Mouse (Mus musculus) limb, embryonic 14.5 days (tissue): ENCODE measurements around the gene Runx1. TPM values are rescaled to one million over a fixed set of nuclear protein-coding genes. Genes with fewer than 3 reads are reported as not detected.

Source experiments
- ATAC-seq: fragments of 200-750 bp; cut with Nextera tagmentation; 2 replicates; pipeline ENCODE4 v1.8.0; 2017; ENCODE audit warnings: low read depth, moderate number of reproducible peaks, moderate TSS enrichment; ENCODE audit not compliant: low FRiP score
- DNase-seq: peaks from one replicate; pipeline ENCODE4 v3.0.0-alpha.2; 2015; ENCODE audit warnings: low spot score
- H3K27ac ChIP-seq: fragments of 300-500 bp; sonication (generic); replicated peaks from 2 replicates; pipeline ENCODE4 v1.5.1; 2014; ENCODE audit warnings: low read depth, mild to moderate bottlenecking, low read length, moderate library complexity, mixed read lengths
- H3K27me3 ChIP-seq: fragments of 300-500 bp; sonication (generic); 2 replicates; pipeline ENCODE4 v1.6.1; 2014; ENCODE audit warnings: low read length, mixed read lengths; ENCODE audit not compliant: control insufficient read depth, insufficient read depth
- H3K36me3 ChIP-seq: fragments of 300-500 bp; sonication (generic); 2 replicates; pipeline ENCODE4 v1.6.1; 2014; ENCODE audit warnings: mild to moderate bottlenecking, low read length, moderate library complexity, mixed read lengths; ENCODE audit not compliant: control insufficient read depth, insufficient read depth
- H3K4me1 ChIP-seq: fragments of 300-500 bp; sonication (generic); 2 replicates; pipeline ENCODE4 v1.6.1; 2014; ENCODE audit warnings: antibody characterized with exemption, low read length, mixed read lengths; ENCODE audit not compliant: control insufficient read depth, insufficient read depth
- H3K4me2 ChIP-seq: fragments of 300-500 bp; sonication (generic); replicated peaks from 2 replicates; pipeline ENCODE4 v1.6.1; 2014; ENCODE audit warnings: low read depth, mild to moderate bottlenecking, low read length, moderate library complexity; ENCODE audit not compliant: severe bottlenecking
- H3K4me3 ChIP-seq: fragments of 300-500 bp; sonication (generic); replicated peaks from 2 replicates; pipeline ENCODE4 v1.5.1; 2014; ENCODE audit warnings: low read length
- H3K9ac ChIP-seq: fragments of 300-500 bp; sonication (generic); 2 replicates; pipeline ENCODE4 v1.6.1; 2014; ENCODE audit warnings: mild to moderate bottlenecking, low read depth, low read length, moderate library complexity; ENCODE audit not compliant: severe bottlenecking
- H3K9me3 ChIP-seq: fragments of 300-500 bp; sonication (generic); 2 replicates; pipeline ENCODE4 v1.6.1; 2016; ENCODE audit warnings: low read length; ENCODE audit not compliant: control insufficient read depth
- POLR2A ChIP-seq: fragments of 200-500 bp; IDR thresholded peaks from 2 replicates; pipeline ENCODE4 v1.8.0; 2012; ENCODE audit warnings: inconsistent platforms, mild to moderate bottlenecking, moderate library complexity, borderline replicate concordance; ENCODE audit not compliant: insufficient read depth, insufficient read length; ENCODE audit errors: extremely low read depth
- WGBS: fragments of 180-500 bp; shearing (Covaris S2); extraction: QIAGEN DNeasy Blood & Tissue Kit; methylation state at CpG from one replicate; pipeline ENCODE4 v1.1.7; 2014; 5-methylcytosine and 5-hydroxymethylcytosine counted together
- polyA plus RNA-seq, 2 experiments: library from polyadenylated mRNA; depleted of rRNA in 1 of 2; stranded (reverse) in 1 of 2; unstranded in 1 of 2; fragments of >200 nt; fragmentation: Nextera tagmentation in 1 of 2; extraction: Ambion mirVana in 1 of 2; gene quantifications; 2 replicates each; pipeline versions ENCODE4 v1.2.1 to v1.2.3; 2012 to 2014

The Runx1 gene
- polyA plus RNA-seq, 2 experiments = 5.2 to 5.5 TPM

- Histone ChIP-seq H3K4me2 (no peak overlapping the region), H3K9me3 (no peaks in the 10 kb centered on the region), H3K36me3 (no peaks in the 10 kb centered on the region), H3K4me1 (0 out of 2 replicates have a peak, but pooled peaks cover 4% of the 10 kb centered on the region), H3K27ac (no peak overlapping the region), H3K27me3 (no peaks in the 10 kb centered on the region), H3K9ac (no peak overlapping the region), H3K4me3 (no peak overlapping the region)
- WGBS = 77% methylated on average over 2 of the region's 2 CpGs
- TF ChIP-seq POLR2A = no peak
- ATAC-seq (no peak), DNase-seq (no peak)
Measured at GRCm38 (mm10) chr16:92815195-92815527, 10.8 kb downstream of the Runx1 start.

GRCm38 (mm10) chr16:92814366-92815194 lies 11.4 kb downstream of the Runx1 start:
- no peak for TF ChIP-seq POLR2A
- no peaks in the 10 kb centered on the region for H3K27me3 ChIP-seq
- no peak for DNase-seq
- no peak overlapping the region for H3K4me3 ChIP-seq
- no peak overlapping the region for H3K27ac ChIP-seq
- H3K9ac ChIP-seq = no peak overlapping the region
- no peaks in the 10 kb centered on the region for H3K36me3 ChIP-seq
- ATAC-seq = no peak
- 0 out of 2 replicates have a peak, but pooled peaks cover 4% of the 10 kb centered on the region for H3K4me1 ChIP-seq
- H3K9me3 ChIP-seq = no peaks in the 10 kb centered on the region
- H3K4me2 ChIP-seq = no peak overlapping the region
- 74% methylated on average over 5 of the region's 5 CpGs for WGBS

GRCm38 (mm10) chr16:92812405-92812804 lies 13.5 kb downstream of the Runx1 start:
- no peak overlapping the region for H3K27ac ChIP-seq
- 0 out of 2 replicates have a peak, but pooled peaks cover 4% of the 10 kb centered on the region for H3K4me1 ChIP-seq
- no peaks in the 10 kb centered on the region for H3K9me3 ChIP-seq
- TF ChIP-seq POLR2A = no peak
- no peak overlapping the region for H3K4me3 ChIP-seq
- no peak overlapping the region for H3K9ac ChIP-seq
- no peak overlapping the region for H3K4me2 ChIP-seq
- DNase-seq (no peak), ATAC-seq (no peak)
- H3K36me3 ChIP-seq = no peaks in the 10 kb centered on the region
- no peaks in the 10 kb centered on the region for H3K27me3 ChIP-seq
- WGBS = 55% methylated on average over 3 of the region's 3 CpGs

- Histone ChIP-seq H3K4me2 (no peak overlapping the region), H3K9ac (no peak overlapping the region), H3K4me3 (no peak overlapping the region), H3K27ac (no peak overlapping the region), H3K9me3 (no peaks in the 10 kb centered on the region), H3K36me3 (no peaks in the 10 kb centered on the region), H3K27me3 (no peaks in the 10 kb centered on the region), H3K4me1 (0 out of 2 replicates have a peak, but pooled peaks cover 4% of the 10 kb centered on the region)
- DNase-seq = no peak
- WGBS = 83% methylated on average over 8 of the region's 8 CpGs
- TF ChIP-seq POLR2A = no peak
- no peak for ATAC-seq
Measured at GRCm38 (mm10) chr16:92810568-92811240, 15.2 kb downstream of the Runx1 start.

- ATAC-seq (no peak), DNase-seq (no peak)
- TF ChIP-seq POLR2A = no peak
- no peak overlapping the region for H3K4me3 ChIP-seq
- WGBS = 84% methylated on average over 8 of the region's 8 CpGs
- H3K27ac ChIP-seq = no peak overlapping the region
- H3K4me2 ChIP-seq = no peak overlapping the region
- H3K36me3 ChIP-seq = no peaks in the 10 kb centered on the region
- no peaks in the 10 kb centered on the region for H3K9me3 ChIP-seq
- no peak overlapping the region for H3K9ac ChIP-seq
- H3K4me1 ChIP-seq = 0 out of 2 replicates have a peak, but pooled peaks cover 4% of the 10 kb centered on the region
- H3K27me3 ChIP-seq = no peaks in the 10 kb centered on the region
Measured at GRCm38 (mm10) chr16:92807772-92808171, 18.2 kb downstream of the Runx1 start.
